Mouse (Mus musculus) gastrocnemius, postnatal 14 days (tissue): Measurements from ENCODE around the gene Calb2. TPM values are rescaled to one million over a fixed set of nuclear protein-coding genes. Genes with fewer than 3 reads are reported as not detected.

Source experiments
- DNase-seq: peaks from one replicate; pipeline ENCODE4 v3.0.0; 2021; ENCODE audit warnings: mixed read lengths
- intact Hi-C: fragments of 180-260 bp; cut with DNase I; formaldehyde crosslinking; loops from one replicate; pipeline ENCODE4 v1.15.1; 2025; ENCODE audit warnings: low total_unique reads
- total RNA-seq, 2 experiments: library from RNA; stranded (reverse); gene quantifications; 2 replicates each; pipeline ENCODE4 v1.2.3; 2021

Gene Calb2
- total RNA-seq, 2 experiments from 2014 or later: 0.25 to 0.27 TPM

DNA sequence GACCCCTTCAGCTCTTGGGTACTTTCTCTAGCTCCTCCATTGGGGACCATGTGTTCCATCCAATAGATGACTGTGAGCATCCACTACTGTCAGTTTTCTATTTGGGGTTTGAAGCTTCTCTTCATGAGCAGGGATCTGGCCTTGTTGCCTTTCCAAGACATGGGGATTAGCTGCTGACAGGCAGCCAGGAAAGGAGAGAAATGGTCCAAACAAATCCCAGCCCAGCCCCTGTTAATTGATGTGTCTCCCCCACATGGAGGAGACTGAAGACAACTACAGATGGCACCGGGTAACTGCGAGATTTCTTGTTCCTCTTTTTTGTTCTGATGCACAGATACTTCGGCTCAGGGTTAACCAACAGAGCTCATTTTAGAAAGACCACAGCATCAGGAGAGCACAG lies 27.9 kb downstream of the Calb2 start:
- intact Hi-C loops: loop anchor here (10.0 kb wide), 1 partner anchor 335 kb away; no protein-coding TSS in a partner anchor
- no peak for DNase-seq

DNA sequence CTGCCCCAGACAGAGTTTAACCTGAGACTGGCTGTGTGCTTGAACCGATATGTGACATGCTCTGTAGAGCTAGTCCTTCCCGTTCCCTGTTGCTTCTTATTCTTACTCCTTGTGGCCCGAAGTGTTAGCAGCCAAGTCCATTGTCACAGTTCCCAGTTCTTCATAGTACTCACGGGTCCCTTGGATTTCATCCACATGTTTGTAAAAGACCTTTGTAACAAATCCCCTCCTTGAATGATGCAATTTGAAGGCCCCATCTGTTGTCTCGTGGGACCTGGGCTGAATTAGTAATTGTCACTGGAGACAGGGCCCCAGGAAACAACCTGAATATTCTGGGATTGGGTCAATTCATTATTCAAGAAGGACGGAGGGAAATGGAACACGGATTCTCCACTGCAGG lies 32.5 kb downstream of the Calb2 start:
- DNase-seq: no peak
- intact Hi-C loops: no loop called here

DNA sequence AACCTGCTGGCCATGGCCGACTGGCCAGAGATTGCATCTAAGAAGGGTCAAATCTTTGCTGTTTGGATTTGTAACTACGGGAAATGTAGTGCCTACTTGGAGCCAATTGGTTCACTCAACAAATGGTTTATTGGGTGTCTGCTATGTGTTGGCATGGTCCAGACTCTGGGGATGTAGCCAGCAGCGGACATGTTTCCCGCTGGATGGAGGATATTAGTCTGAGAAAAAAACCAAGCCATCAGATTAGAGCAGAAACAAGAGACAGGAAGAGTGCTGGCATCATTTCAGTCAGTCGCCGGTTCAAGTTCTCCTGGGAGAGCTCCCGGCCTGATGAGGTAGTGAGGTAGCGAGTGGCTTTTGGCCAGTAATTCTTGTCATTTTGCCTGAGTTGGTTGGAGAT lies 33.8 kb downstream of the Calb2 start:
- DNase-seq: no peak
- intact Hi-C loops: no loop called here

DNA sequence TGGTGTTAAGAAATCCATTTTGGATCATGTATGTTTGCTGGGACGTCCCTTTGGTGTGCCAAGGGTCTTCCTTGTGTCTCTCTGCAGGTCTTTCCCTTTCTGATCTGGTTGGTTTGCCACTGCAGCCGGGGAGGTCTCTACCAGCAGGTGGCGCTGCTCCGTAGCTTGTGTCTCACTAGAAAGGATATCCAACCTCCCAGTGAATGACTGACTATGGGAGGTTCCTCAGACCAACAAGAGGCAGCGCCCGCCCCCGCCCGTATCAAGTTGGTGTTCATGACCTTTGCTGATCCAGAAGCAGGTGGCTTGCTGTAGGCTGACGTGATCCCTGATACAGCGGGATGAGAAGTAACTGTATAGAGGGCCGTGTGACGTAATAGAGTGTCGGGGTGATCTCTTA lies 37.5 kb downstream of the Calb2 start:
- intact Hi-C loops: no loop called here
- DNase-seq: peak; percentile 73

DNA sequence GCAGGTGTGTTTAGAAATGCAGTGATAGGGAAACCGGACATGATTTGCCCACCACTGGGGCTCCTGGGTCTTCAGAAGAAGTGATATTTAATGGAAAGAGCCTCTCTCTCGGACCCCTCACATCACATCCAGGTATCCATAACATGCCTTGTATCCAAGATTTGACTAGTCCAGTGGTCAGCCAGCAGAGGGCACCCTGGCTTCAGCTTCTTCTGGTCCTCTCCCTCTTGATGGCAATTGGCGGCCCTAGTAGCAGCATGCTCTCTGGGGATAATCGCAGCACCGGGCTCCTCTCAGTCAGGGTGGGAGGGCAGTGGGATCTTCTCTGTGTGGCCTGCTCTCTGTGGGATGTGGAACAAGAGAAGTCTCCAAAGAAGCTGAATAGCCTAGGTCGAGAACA lies 48.3 kb downstream of the Calb2 start:
- intact Hi-C loops: no loop called here
- no peak for DNase-seq

DNA sequence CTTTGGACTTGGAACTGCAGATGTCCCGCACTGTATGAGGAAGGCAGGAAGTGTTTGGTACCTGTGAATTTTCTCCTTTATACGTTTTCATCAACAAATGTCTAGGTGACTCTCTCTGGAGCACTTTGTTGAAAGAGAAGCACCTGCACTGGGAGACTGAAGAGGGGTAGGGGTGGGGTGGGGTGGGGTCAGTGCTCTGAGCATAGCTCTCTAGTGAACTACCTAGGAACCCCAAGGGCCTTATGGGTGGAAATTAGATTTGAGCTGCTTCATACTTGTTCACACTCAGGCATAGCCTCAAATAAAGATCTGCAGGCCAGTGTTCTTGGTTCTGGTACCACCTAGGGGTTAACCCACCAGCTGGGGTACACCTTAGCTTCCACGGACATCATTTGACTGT lies 65.4 kb downstream of the Calb2 start, which contains the start of gene Gm17720:
Gm17720 (minus strand) TSS at position 101 of the 400 bp plus-strand sequence.
- intact Hi-C loops: no loop called here
- DNase-seq: no peak

DNA sequence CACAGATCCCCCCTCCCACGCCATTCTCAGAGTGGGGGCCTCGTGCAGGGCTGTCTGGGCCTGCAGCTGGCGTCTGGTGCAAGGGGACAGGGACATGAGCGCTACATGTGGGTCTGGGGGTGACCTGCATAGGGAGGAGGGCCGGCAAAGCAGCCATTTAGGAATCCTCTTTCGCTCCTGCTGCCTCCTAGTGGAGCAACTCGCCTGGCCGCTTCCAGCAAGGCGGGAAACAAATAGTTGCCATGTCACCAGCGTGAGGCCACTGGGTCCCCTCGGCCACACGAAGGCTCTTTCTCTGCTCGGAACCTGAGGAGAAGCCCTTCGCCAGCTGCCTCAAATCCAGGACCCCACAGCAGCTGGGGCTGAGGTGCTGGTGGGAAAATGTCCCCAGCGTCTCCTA lies 66.3 kb downstream of the Calb2 start:
- intact Hi-C loops: no loop called here
- no peak for DNase-seq

DNA sequence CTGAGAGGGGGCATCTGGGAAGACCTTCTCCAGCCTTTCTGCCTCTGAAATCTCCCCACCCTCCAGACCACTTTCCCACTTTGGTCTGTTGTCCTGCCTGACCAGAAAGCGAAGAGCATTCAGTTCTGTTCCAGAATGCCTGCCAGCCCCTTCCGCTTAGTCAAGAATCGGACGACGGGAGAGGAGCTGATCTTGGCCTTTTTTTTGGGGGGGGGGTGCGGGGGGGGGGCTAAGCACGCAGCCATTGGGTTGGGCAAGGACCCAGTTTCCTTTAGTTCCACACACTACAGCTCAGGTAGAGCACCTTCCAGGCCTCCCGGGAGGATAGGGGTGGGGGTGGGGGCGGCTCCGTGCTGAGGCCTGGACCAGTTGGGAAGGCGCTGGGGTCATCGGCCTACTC lies 67.1 kb downstream of the Calb2 start, which contains the start of gene Gm21964:
Gm21964 (plus strand) TSS at position 301 of the 400 bp plus-strand sequence.
- DNase-seq: no peak
- intact Hi-C loops: no loop called here

DNA sequence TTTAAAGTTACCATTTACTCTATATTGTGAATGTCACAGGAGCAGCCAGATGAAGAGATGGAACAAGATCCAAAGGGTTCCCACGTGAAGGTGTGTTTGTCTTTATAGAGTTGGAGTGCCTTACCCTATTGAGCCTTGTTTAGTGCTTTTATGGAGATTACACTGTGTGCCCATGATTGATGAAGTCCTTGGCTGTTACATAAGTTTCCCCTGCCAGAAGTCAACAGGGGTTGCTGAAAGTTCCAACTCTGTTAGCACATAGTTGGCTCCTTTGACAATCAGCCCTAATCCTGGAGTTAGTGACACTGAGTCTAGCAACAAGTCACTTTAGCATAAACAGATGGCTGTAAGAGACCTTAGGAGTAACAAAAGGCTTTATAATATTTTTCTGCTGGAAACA lies 76.1 kb downstream of the Calb2 start:
- intact Hi-C loops: no loop called here
- no peak for DNase-seq

Other genes with a start within 250 kb of the Calb2 start
- gene Marveld3, start 206.0 kb downstream of the Calb2 start, total RNA-seq: under 1 TPM in 1 of 2 experiments, not detected in 1; 0.43 TPM
- gene Tat, start 177.8 kb downstream of the Calb2 start, total RNA-seq: not detected
- gene Chst4, start 128.5 kb downstream of the Calb2 start, total RNA-seq: not detected
- gene Zfp612, start 88.5 kb downstream of the Calb2 start, total RNA-seq: 1 to 10 TPM; 5.6 to 6.3 TPM
- not detected for gene Gm21964, start 67.0 kb downstream of the Calb2 start, total RNA-seq
- not detected for gene Gm17720, start 65.5 kb downstream of the Calb2 start, total RNA-seq
- 1 to 10 TPM; 2.6 to 3.4 TPM for gene Cmtr2, start 47.5 kb upstream of the Calb2 start, total RNA-seq
- under 1 TPM; 0.07 to 0.08 TPM for gene Hydin, start 98.8 kb upstream of the Calb2 start, total RNA-seq